Mouse (Mus musculus): ENCODE data around the gene Polr3b. TPM values are rescaled to one million over a fixed set of nuclear protein-coding genes. Genes with fewer than 3 reads are reported as not detected.

The Polr3b gene
- polyA plus RNA-seq, 2 experiments = 10.6 to 13.5 TPM

GRCm38 (mm10) chr10:84710827-84711226 is 88.7 kb downstream of the Polr3b start:
- no peaks in the 10 kb centered on the region for H3K27me3 ChIP-seq (ENCODE audit: control insufficient read depth, insufficient read depth, low read length)
- H3K9me3 ChIP-seq (ENCODE audit: control insufficient read depth, low read length) = no peaks in the 10 kb centered on the region
- H3K27ac ChIP-seq (replicated peaks; ENCODE audit: low read depth, low read length) = no peak overlapping the region
- ATAC-seq (ENCODE audit: low FRiP score, low read depth) = no peak
- WGBS = 62% methylated on average over 4 of the region's 4 CpGs
- no peak for TF ChIP-seq POLR2A (IDR thresholded peaks at IDR 0.05; ENCODE audit: borderline replicate concordance, extremely low read depth, insufficient read depth, insufficient read length)
- DNase-seq (ENCODE audit: low spot score) = no peak
- H3K9ac ChIP-seq (ENCODE audit: low read depth, low read length, severe bottlenecking) = no peak overlapping the region
- H3K36me3 ChIP-seq (ENCODE audit: control insufficient read depth, insufficient read depth, low read length) = peaks cover 10% of the 10 kb centered on the region
- no peak overlapping the region for H3K4me2 ChIP-seq (replicated peaks; ENCODE audit: low read depth, low read length, severe bottlenecking)
- no peaks in the 10 kb centered on the region for H3K4me1 ChIP-seq (ENCODE audit: control insufficient read depth, insufficient read depth, low read length)
- H3K4me3 ChIP-seq (replicated peaks; ENCODE audit: low read length) = no peak overlapping the region

GRCm38 (mm10) chr10:84711479-84711878 is 89.4 kb downstream of the Polr3b start:
- H3K4me2 ChIP-seq (replicated peaks; ENCODE audit: low read depth, low read length, severe bottlenecking) = no peak overlapping the region
- no peak for TF ChIP-seq POLR2A (IDR thresholded peaks at IDR 0.05; ENCODE audit: borderline replicate concordance, extremely low read depth, insufficient read depth, insufficient read length)
- H3K9ac ChIP-seq (ENCODE audit: low read depth, low read length, severe bottlenecking) = no peak overlapping the region
- no peak overlapping the region for H3K4me3 ChIP-seq (replicated peaks; ENCODE audit: low read length)
- no peaks in the 10 kb centered on the region for H3K27me3 ChIP-seq (ENCODE audit: control insufficient read depth, insufficient read depth, low read length)
- WGBS = 87% methylated on average over 8 of the region's 8 CpGs
- H3K9me3 ChIP-seq (ENCODE audit: control insufficient read depth, low read length) = no peaks in the 10 kb centered on the region
- peaks cover 10% of the 10 kb centered on the region for H3K36me3 ChIP-seq (ENCODE audit: control insufficient read depth, insufficient read depth, low read length)
- ATAC-seq (ENCODE audit: low FRiP score, low read depth) = no peak
- H3K27ac ChIP-seq (replicated peaks; ENCODE audit: low read depth, low read length) = no peak overlapping the region
- DNase-seq (ENCODE audit: low spot score) = no peak
- no peaks in the 10 kb centered on the region for H3K4me1 ChIP-seq (ENCODE audit: control insufficient read depth, insufficient read depth, low read length)

GRCm38 (mm10) chr10:84711940-84712339 is 89.8 kb downstream of the Polr3b start:
- no peak overlapping the region for H3K4me3 ChIP-seq (replicated peaks; ENCODE audit: low read length)

GRCm38 (mm10) chr10:84712532-84712931 is 90.4 kb downstream of the Polr3b start:
- Histone ChIP-seq H3K27me3 (ENCODE audit: control insufficient read depth, insufficient read depth, low read length) (no peaks in the 10 kb centered on the region), H3K4me2 (replicated peaks; ENCODE audit: low read depth, low read length, severe bottlenecking) (no peak overlapping the region), H3K36me3 (ENCODE audit: control insufficient read depth, insufficient read depth, low read length) (peaks cover 10% of the 10 kb centered on the region), H3K4me1 (ENCODE audit: control insufficient read depth, insufficient read depth, low read length) (no peaks in the 10 kb centered on the region), H3K9ac (ENCODE audit: low read depth, low read length, severe bottlenecking) (no peak overlapping the region), H3K27ac (replicated peaks; ENCODE audit: low read depth, low read length) (no peak overlapping the region), H3K4me3 (replicated peaks; ENCODE audit: low read length) (no peak overlapping the region), H3K9me3 (ENCODE audit: control insufficient read depth, low read length) (no peaks in the 10 kb centered on the region)
- no peak for TF ChIP-seq POLR2A (IDR thresholded peaks at IDR 0.05; ENCODE audit: borderline replicate concordance, extremely low read depth, insufficient read depth, insufficient read length)
- DNase-seq (ENCODE audit: low spot score) (no peak), ATAC-seq (ENCODE audit: low FRiP score, low read depth) (no peak)
- WGBS = 75% methylated on average over 6 of the region's 6 CpGs

More at GRCm38 (mm10) chr10:84711940-84712339, 89.8 kb downstream of the Polr3b start:
- ATAC-seq (ENCODE audit: low FRiP score, low read depth) (no peak), DNase-seq (ENCODE audit: low spot score) (no peak)
- Histone ChIP-seq H3K36me3 (ENCODE audit: control insufficient read depth, insufficient read depth, low read length) (peaks cover 10% of the 10 kb centered on the region), H3K4me2 (replicated peaks; ENCODE audit: low read depth, low read length, severe bottlenecking) (no peak overlapping the region), H3K9me3 (ENCODE audit: control insufficient read depth, low read length) (no peaks in the 10 kb centered on the region), H3K4me1 (ENCODE audit: control insufficient read depth, insufficient read depth, low read length) (no peaks in the 10 kb centered on the region), H3K27ac (replicated peaks; ENCODE audit: low read depth, low read length) (no peak overlapping the region), H3K9ac (ENCODE audit: low read depth, low read length, severe bottlenecking) (no peak overlapping the region), H3K27me3 (ENCODE audit: control insufficient read depth, insufficient read depth, low read length) (no peaks in the 10 kb centered on the region)
- no peak for TF ChIP-seq POLR2A (IDR thresholded peaks at IDR 0.05; ENCODE audit: borderline replicate concordance, extremely low read depth, insufficient read depth, insufficient read length)
- 79% methylated on average over 5 of the region's 5 CpGs for WGBS

- whole genome bisulfite sequencing = 81% methylated on average over 10 of the region's 10 CpGs
- TF ChIP-seq POLR2A (IDR thresholded peaks at IDR 0.05; ENCODE audit: borderline replicate concordance, extremely low read depth, insufficient read depth, insufficient read length) = no peak
- no peaks in the 10 kb centered on the region for H3K9me3 ChIP-seq (ENCODE audit: control insufficient read depth, low read length)
- H3K4me2 ChIP-seq (replicated peaks; ENCODE audit: low read depth, low read length, severe bottlenecking) = no peak overlapping the region
- H3K27ac ChIP-seq (replicated peaks; ENCODE audit: low read depth, low read length) = no peak overlapping the region
- no peaks in the 10 kb centered on the region for H3K27me3 ChIP-seq (ENCODE audit: control insufficient read depth, insufficient read depth, low read length)
- peaks cover 10% of the 10 kb centered on the region for H3K36me3 ChIP-seq (ENCODE audit: control insufficient read depth, insufficient read depth, low read length)
- no peak overlapping the region for H3K9ac ChIP-seq (ENCODE audit: low read depth, low read length, severe bottlenecking)
- ATAC-seq (ENCODE audit: low FRiP score, low read depth) (no peak), DNase-seq (ENCODE audit: low spot score) (no peak)
- H3K4me3 ChIP-seq (replicated peaks; ENCODE audit: low read length) = no peak overlapping the region
- no peaks in the 10 kb centered on the region for H3K4me1 ChIP-seq (ENCODE audit: control insufficient read depth, insufficient read depth, low read length)
Measured at GRCm38 (mm10) chr10:84713043-84713442, 91.0 kb downstream of the Polr3b start.

GRCm38 (mm10) chr10:84715639-84716038 is 93.5 kb downstream of the Polr3b start:
- Histone ChIP-seq H3K27me3 (ENCODE audit: control insufficient read depth, insufficient read depth, low read length) (no peaks in the 10 kb centered on the region), H3K4me2 (replicated peaks; ENCODE audit: low read depth, low read length, severe bottlenecking) (no peak overlapping the region), H3K4me1 (ENCODE audit: control insufficient read depth, insufficient read depth, low read length) (no peaks in the 10 kb centered on the region), H3K4me3 (replicated peaks; ENCODE audit: low read length) (no peak overlapping the region), H3K9me3 (ENCODE audit: control insufficient read depth, low read length) (no peaks in the 10 kb centered on the region), H3K36me3 (ENCODE audit: control insufficient read depth, insufficient read depth, low read length) (peaks cover 18% of the 10 kb centered on the region), H3K27ac (replicated peaks; ENCODE audit: low read depth, low read length) (no peak overlapping the region), H3K9ac (ENCODE audit: low read depth, low read length, severe bottlenecking) (no peak overlapping the region)
- ATAC-seq (ENCODE audit: low FRiP score, low read depth) (no peak), DNase-seq (ENCODE audit: low spot score) (no peak)
- WGBS = 87% methylated on average over 7 of the region's 7 CpGs
- TF ChIP-seq POLR2A (IDR thresholded peaks at IDR 0.05; ENCODE audit: borderline replicate concordance, extremely low read depth, insufficient read depth, insufficient read length) = no peak
